Mouse (Mus musculus) small intestine, adult 2 months (tissue): ENCODE results near the gene Adamts16.

ENCODE experiments used
- CTCF ChIP-seq: fragments of 200-500 bp; IDR thresholded peaks from 2 replicates; pipeline ENCODE4 v1.5.1; 2012; ENCODE audit warnings: low read depth, mild to moderate bottlenecking, control low read depth, inconsistent platforms, low read length, moderate library complexity, mixed read lengths; ENCODE audit not compliant: insufficient replicate concordance, insufficient read length; ENCODE audit errors: extremely low read depth
- POLR2A ChIP-seq: fragments of 200-500 bp; IDR thresholded peaks from 2 replicates; pipeline ENCODE4 v1.6.1; 2012; ENCODE audit warnings: low read depth, mild to moderate bottlenecking, control low read depth, inconsistent platforms, low read length, moderate library complexity

- no peak for TF ChIP-seq CTCF
- no peak for TF ChIP-seq POLR2A
Observed at GRCm38 (mm10) chr13:70845526-70845925, 3.9 kb upstream of the Adamts16 start.
